Mouse (Mus musculus) forebrain, embryonic 10.5 days (tissue): Measurements from ENCODE around the gene Cmtm5. TPM values are rescaled to one million over a fixed set of nuclear protein-coding genes. Genes with fewer than 3 reads are reported as not detected.

ENCODE experiments used
- DNase-seq: peaks from one replicate; pipeline ENCODE4 v3.0.0-alpha.2; 2017; ENCODE audit warnings: low spot score; ENCODE audit errors: extremely low spot score
- H3K27ac ChIP-seq: fragments of 300-500 bp; sonication (generic); 2 replicates; pipeline ENCODE4 v1.5.1; 2016; ENCODE audit warnings: mild to moderate bottlenecking
- H3K27me3 ChIP-seq: fragments of 300-500 bp; sonication (generic); 2 replicates; pipeline ENCODE4 v1.6.1; 2016; ENCODE audit warnings: mild to moderate bottlenecking; ENCODE audit not compliant: poor library complexity, severe bottlenecking
- H3K36me3 ChIP-seq: fragments of 300-500 bp; sonication (generic); replicated peaks from 2 replicates; pipeline ENCODE4 v1.6.1; 2016; ENCODE audit warnings: mild to moderate bottlenecking, moderate library complexity
- H3K4me1 ChIP-seq: fragments of 300-500 bp; sonication (generic); 2 replicates; pipeline ENCODE4 v1.6.1; 2016
- H3K4me3 ChIP-seq: fragments of 300-500 bp; sonication (generic); 2 replicates; pipeline ENCODE4 v1.5.1; 2016; ENCODE audit warnings: mild to moderate bottlenecking, moderate library complexity
- H3K9me3 ChIP-seq: fragments of 300-500 bp; sonication (generic); 2 replicates; pipeline ENCODE4 v1.6.1; 2016; ENCODE audit warnings: mild to moderate bottlenecking, moderate library complexity
- WGBS: fragments of 180-500 bp; shearing (Covaris S2); methylation state at CpG from one replicate; pipeline ENCODE4 v1.1.7; 2016; 5-methylcytosine and 5-hydroxymethylcytosine counted together
- polyA plus RNA-seq: library from polyadenylated mRNA; unstranded; fragments of >200 nt; fragmentation: Nextera tagmentation; extraction: Ambion mirVana; gene quantifications from 2 replicates; pipeline ENCODE4 v1.2.1, GENCODE M21; 2016

Cmtm5 gene
- polyA plus RNA-seq, 1 experiment from 2014 or later, result 0.26 TPM

DNA sequence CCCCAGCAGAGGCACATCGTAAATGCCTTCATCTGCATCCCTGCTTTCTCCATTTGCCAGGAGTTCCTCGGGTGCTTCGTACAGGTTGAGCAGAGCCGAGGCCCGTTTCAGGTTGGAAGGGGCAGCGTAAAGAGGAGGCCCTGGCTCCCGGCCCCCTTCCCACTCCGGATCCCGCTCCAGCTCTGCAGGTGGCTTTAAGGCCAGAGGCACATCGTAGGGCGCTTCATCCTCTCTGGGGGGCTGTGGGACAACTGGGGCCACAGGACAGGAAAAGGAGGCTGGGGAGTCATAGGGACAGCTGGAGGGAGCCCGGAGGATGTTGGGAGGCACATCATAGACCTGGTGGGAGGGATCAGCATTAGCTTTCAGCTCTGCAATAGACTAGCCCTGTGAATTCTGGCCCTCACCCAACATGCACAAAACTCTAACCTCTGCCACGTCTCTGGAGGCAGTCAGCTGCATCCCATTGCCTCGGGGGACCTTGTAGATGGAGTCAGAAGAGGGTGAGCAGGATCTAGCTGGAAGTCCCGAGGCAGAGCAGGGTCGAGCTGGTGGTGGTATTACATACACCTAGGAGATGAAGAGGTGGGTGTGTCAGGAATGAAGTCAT is 15.9 kb upstream of the Cmtm5 start:
- Histone ChIP-seq H3K36me3 (peaks cover 87% of the 10 kb centered on the region), H3K27me3 (no peaks in the 10 kb centered on the region), H3K4me3 (no peak overlapping the region), H3K4me1 (peaks cover 22% of the 10 kb centered on the region), H3K9me3 (peaks cover 24% of the 10 kb centered on the region), H3K27ac (no peak overlapping the region)
- DNase-seq, result no peak
- 96% methylated on average over 16 of the region's 16 CpGs for WGBS

- H3K27me3 ChIP-seq, result peaks cover 24% of the 10 kb centered on the region
- 5% methylated on average over 7 of the region's 7 CpGs for WGBS
- H3K9me3 ChIP-seq, result peaks cover 24% of the 10 kb centered on the region
- H3K4me3 ChIP-seq, result peak overlapping the region; percentile 69
- peaks cover 55% of the 10 kb centered on the region for H3K4me1 ChIP-seq
- peaks cover 41% of the 10 kb centered on the region for H3K36me3 ChIP-seq
- peak overlapping the region; percentile 100 for H3K27ac ChIP-seq
- peak; percentile 70 for DNase-seq
Measured at GRCm38 (mm10) chr14:54924641-54925348, 11.3 kb upstream of the Cmtm5 start.

GRCm38 (mm10) chr14:54925349-54926342 is 10.4 kb upstream of the Cmtm5 start, which contains the start of gene Efs:
Efs (minus strand) TSS chr14:54926126.
- H3K4me1 ChIP-seq, result peaks cover 62% of the 10 kb centered on the region

DNA sequence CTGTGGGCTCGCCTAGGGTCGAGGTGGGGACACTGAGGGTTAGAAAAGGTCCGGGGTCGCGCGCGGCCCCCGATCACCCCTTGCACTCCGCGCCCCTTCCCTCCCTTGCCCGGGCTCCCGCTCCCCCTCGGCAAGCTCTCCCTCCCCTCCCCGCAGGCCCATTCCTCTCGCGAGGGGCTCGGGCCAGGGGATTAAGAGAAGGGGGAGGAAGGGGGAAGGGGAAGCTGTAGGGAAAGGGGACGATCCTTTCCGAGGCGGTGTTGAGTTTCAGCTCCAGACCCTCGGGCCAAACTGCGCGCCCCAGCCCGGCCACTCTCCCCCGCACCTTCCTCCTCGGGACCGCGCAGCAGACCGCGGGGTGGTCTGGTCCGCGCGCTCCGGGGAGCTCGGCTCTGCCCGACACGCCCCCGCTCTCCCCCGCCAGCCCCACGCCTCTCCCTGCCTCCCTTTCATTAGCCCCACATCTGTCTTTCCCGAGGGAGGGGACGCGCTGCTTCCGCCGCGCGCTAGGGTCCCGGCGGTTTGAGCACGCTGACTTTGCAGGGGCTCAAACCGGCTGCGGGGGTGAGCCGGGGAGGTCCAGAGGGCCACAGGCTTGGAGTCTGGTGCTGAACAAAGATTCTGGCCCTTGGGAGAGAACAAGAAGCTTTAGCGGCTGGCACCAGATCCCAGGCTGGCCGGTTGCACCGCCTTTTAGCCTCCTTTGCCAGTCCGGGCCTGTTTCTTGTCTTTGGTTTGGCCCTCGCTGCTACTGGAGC is 9.5 kb upstream of the Cmtm5 start:
- Histone ChIP-seq H3K9me3 (peaks cover 11% of the 10 kb centered on the region), H3K4me3 (peak overlapping the region; percentile 69), H3K36me3 (peaks cover 23% of the 10 kb centered on the region), H3K27ac (peak overlapping the region; percentile 100), H3K27me3 (peaks cover 24% of the 10 kb centered on the region), H3K4me1 (peaks cover 72% of the 10 kb centered on the region)
- 0% methylated on average over 48 of the region's 58 CpGs for WGBS
- peak; percentile 87 for DNase-seq

More at GRCm38 (mm10) chr14:54925349-54926342, 10.4 kb upstream of the Cmtm5 start, which contains the start of gene Efs:
- Histone ChIP-seq H3K27ac (peak within 1 kb of the TSS; percentile 100), H3K36me3 (peaks cover 32% of the 10 kb centered on the region), H3K4me3 (peak within 1 kb of the TSS; percentile 69), H3K9me3 (peaks cover 20% of the 10 kb centered on the region), H3K27me3 (peaks cover 24% of the 10 kb centered on the region)
- DNase-seq, result peak; percentile 76
- WGBS, result under 1% methylated on average over 57 of the region's 57 CpGs

GRCm38 (mm10) chr14:54927296-54927695 is 8.8 kb upstream of the Cmtm5 start:
- Histone ChIP-seq H3K9me3 (peaks cover 4% of the 10 kb centered on the region; the same call in 1 of the 2 replicates), H3K36me3 (peaks cover 16% of the 10 kb centered on the region), H3K27ac (peak overlapping the region; percentile 100), H3K4me1 (peaks cover 78% of the 10 kb centered on the region), H3K4me3 (peak overlapping the region; percentile 69), H3K27me3 (peaks cover 24% of the 10 kb centered on the region)
- DNase-seq, result no peak
- 10% methylated on average over 7 of the region's 7 CpGs for WGBS

- Histone ChIP-seq H3K36me3 (no peaks in the 10 kb centered on the region), H3K4me3 (no peak overlapping the region), H3K27me3 (peaks cover 24% of the 10 kb centered on the region), H3K4me1 (peaks cover 70% of the 10 kb centered on the region), H3K27ac (no peak overlapping the region), H3K9me3 (no peaks in the 10 kb centered on the region)
- WGBS, result 83% methylated on average over 5 of the region's 5 CpGs
- DNase-seq, result no peak
Measured at GRCm38 (mm10) chr14:54929801-54930200, 6.3 kb upstream of the Cmtm5 start.

DNA sequence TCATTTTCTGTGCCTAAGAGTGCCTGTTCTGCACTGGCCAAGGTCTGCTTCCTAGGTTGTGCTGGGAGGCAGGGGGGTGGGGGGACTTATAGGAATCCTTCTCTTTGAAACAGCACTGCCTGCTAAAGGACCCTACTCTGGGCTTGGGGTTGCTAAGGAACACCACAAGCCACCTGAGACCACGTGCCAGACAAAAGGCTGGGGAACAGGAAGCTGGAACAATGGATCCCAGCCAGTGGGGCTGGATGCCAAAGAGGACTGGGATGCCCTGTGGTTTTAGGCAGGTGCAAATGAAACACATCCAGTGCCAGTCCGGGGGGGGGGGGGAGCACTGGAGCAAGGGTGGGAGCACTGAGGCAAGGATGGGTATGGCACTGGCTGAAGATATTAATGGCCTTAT is 5.6 kb upstream of the Cmtm5 start:
- DNase-seq, result no peak
- Histone ChIP-seq H3K36me3 (no peaks in the 10 kb centered on the region), H3K27ac (peak overlapping the region; percentile 8; the same call in 1 of the 2 replicates), H3K27me3 (peaks cover 24% of the 10 kb centered on the region), H3K4me3 (no peak overlapping the region), H3K4me1 (peaks cover 64% of the 10 kb centered on the region), H3K9me3 (no peaks in the 10 kb centered on the region)
- 26% methylated on average over 2 of the region's 2 CpGs for WGBS

- WGBS, result 46% methylated on average over 6 of the region's 6 CpGs
- no peak for DNase-seq
- H3K4me3 ChIP-seq, result no peak within 1 kb of the TSS
Measured at GRCm38 (mm10) chr14:54932645-54933150, 3.4 kb upstream of the Cmtm5 start, which contains the start of gene Il25. Il25 (plus strand) TSS chr14:54932695.

GRCm38 (mm10) chr14:54936831-54937160 is 735 bp downstream of the Cmtm5 start:
- H3K9me3 ChIP-seq, result no peaks in the 10 kb centered on the region
- H3K27ac ChIP-seq, result peak overlapping the region; percentile 80
- no peaks in the 10 kb centered on the region for H3K36me3 ChIP-seq
- H3K4me3 ChIP-seq, result no peak overlapping the region
- H3K27me3 ChIP-seq, result no peaks in the 10 kb centered on the region
- no peak for DNase-seq
- H3K4me1 ChIP-seq, result peaks cover 31% of the 10 kb centered on the region
- WGBS, result 57% methylated on average over 6 of the region's 6 CpGs

More at GRCm38 (mm10) chr14:54932645-54933150, 3.4 kb upstream of the Cmtm5 start, which contains the start of gene Il25:
- peaks cover 12% of the 10 kb centered on the region for H3K27me3 ChIP-seq
- no peaks in the 10 kb centered on the region for H3K9me3 ChIP-seq
- H3K4me1 ChIP-seq, result peaks cover 53% of the 10 kb centered on the region
- peak within 1 kb of the TSS; percentile 53; the same call in 1 of the 2 replicates for H3K27ac ChIP-seq
- no peaks in the 10 kb centered on the region for H3K36me3 ChIP-seq

GRCm38 (mm10) chr14:54937361-54938182 is 1.5 kb downstream of the Cmtm5 start:
- 93% methylated on average over 16 of the region's 16 CpGs for WGBS
- Histone ChIP-seq H3K4me1 (peaks cover 26% of the 10 kb centered on the region), H3K4me3 (no peak overlapping the region), H3K27ac (0 out of 2 replicates have a peak overlapping the region, but pooled peaks have one; percentile 25), H3K27me3 (no peaks in the 10 kb centered on the region), H3K9me3 (no peaks in the 10 kb centered on the region), H3K36me3 (no peaks in the 10 kb centered on the region)
- no peak for DNase-seq
